Mouse (Mus musculus): Measurements from ENCODE around the gene Urb1. TPM values are rescaled to one million over a fixed set of nuclear protein-coding genes. Genes with fewer than 3 reads are reported as not detected.

Urb1 gene
- polyA plus RNA-seq, 1 experiment, result 6.0 TPM

- TF ChIP-seq CTCF (IDR thresholded peaks at IDR 0.05; ENCODE audit: extremely low read depth, insufficient read depth, insufficient read length, insufficient replicate concordance) (no peak), POLR2A (IDR thresholded peaks at IDR 0.05; ENCODE audit: low read depth, low read length) (no peak)
- Histone ChIP-seq H3K4me1 (ENCODE audit: control insufficient read depth, insufficient read depth, insufficient read length) (no peaks in the 10 kb centered on the region), H3K4me3 (ENCODE audit: extremely low read depth, insufficient read depth, insufficient read length) (no peak overlapping the region), H3K36me3 (ENCODE audit: control insufficient read depth, insufficient read depth, low read length) (no peaks in the 10 kb centered on the region), H3K27ac (ENCODE audit: insufficient read depth, low read length) (no peak overlapping the region), H3K27me3 (ENCODE audit: control insufficient read depth, insufficient read depth, low read length) (no peaks in the 10 kb centered on the region)
- 42% methylated on average over 7 of the region's 7 CpGs for WGBS
- no peak for DNase-seq (ENCODE audit: low read depth in 1 of 2, low spot score in 2 of 2)
Observed at GRCm38 (mm10) chr16:90848697-90849096, 38.5 kb upstream of the Urb1 start.

- DNase-seq (ENCODE audit: low read depth in 1 of 2, low spot score in 2 of 2), result no peak
- TF ChIP-seq POLR2A (IDR thresholded peaks at IDR 0.05; ENCODE audit: low read depth, low read length) (no peak), CTCF (IDR thresholded peaks at IDR 0.05; ENCODE audit: extremely low read depth, insufficient read depth, insufficient read length, insufficient replicate concordance) (no peak)
- H3K4me3 ChIP-seq (ENCODE audit: extremely low read depth, insufficient read depth, insufficient read length), result no peak overlapping the region
- WGBS, result 87% methylated on average over 13 of the region's 13 CpGs
- H3K27ac ChIP-seq (ENCODE audit: insufficient read depth, low read length), result no peak overlapping the region
- no peaks in the 10 kb centered on the region for H3K4me1 ChIP-seq (ENCODE audit: control insufficient read depth, insufficient read depth, insufficient read length)
- no peaks in the 10 kb centered on the region for H3K27me3 ChIP-seq (ENCODE audit: control insufficient read depth, insufficient read depth, low read length)
- no peaks in the 10 kb centered on the region for H3K36me3 ChIP-seq (ENCODE audit: control insufficient read depth, insufficient read depth, low read length)
Observed at GRCm38 (mm10) chr16:90845591-90845990, 35.4 kb upstream of the Urb1 start.

- Histone ChIP-seq H3K4me3 (ENCODE audit: extremely low read depth, insufficient read depth, insufficient read length) (no peak overlapping the region), H3K27ac (ENCODE audit: insufficient read depth, low read length) (no peak overlapping the region), H3K4me1 (ENCODE audit: control insufficient read depth, insufficient read depth, insufficient read length) (no peaks in the 10 kb centered on the region), H3K36me3 (ENCODE audit: control insufficient read depth, insufficient read depth, low read length) (no peaks in the 10 kb centered on the region), H3K27me3 (ENCODE audit: control insufficient read depth, insufficient read depth, low read length) (no peaks in the 10 kb centered on the region)
- TF ChIP-seq POLR2A (IDR thresholded peaks at IDR 0.05; ENCODE audit: low read depth, low read length), result no peak
- TF ChIP-seq CTCF (IDR thresholded peaks at IDR 0.05; ENCODE audit: extremely low read depth, insufficient read depth, insufficient read length, insufficient replicate concordance), result no peak
- DNase-seq (ENCODE audit: low read depth in 1 of 2, low spot score in 2 of 2), result no peak
- WGBS, result 72% methylated on average over 6 of the region's 6 CpGs
Observed at GRCm38 (mm10) chr16:90845038-90845437, 34.8 kb upstream of the Urb1 start.

- DNase-seq (ENCODE audit: low read depth in 1 of 2, low spot score in 2 of 2), result no peak
- TF ChIP-seq POLR2A (IDR thresholded peaks at IDR 0.05; ENCODE audit: low read depth, low read length) (no peak), CTCF (IDR thresholded peaks at IDR 0.05; ENCODE audit: extremely low read depth, insufficient read depth, insufficient read length, insufficient replicate concordance) (no peak)
- H3K27me3 ChIP-seq (ENCODE audit: control insufficient read depth, insufficient read depth, low read length), result no peaks in the 10 kb centered on the region
- no peak overlapping the region for H3K4me3 ChIP-seq (ENCODE audit: extremely low read depth, insufficient read depth, insufficient read length)
- 87% methylated on average over 9 of the region's 9 CpGs for WGBS
- no peaks in the 10 kb centered on the region for H3K4me1 ChIP-seq (ENCODE audit: control insufficient read depth, insufficient read depth, insufficient read length)
- no peaks in the 10 kb centered on the region for H3K36me3 ChIP-seq (ENCODE audit: control insufficient read depth, insufficient read depth, low read length)
- H3K27ac ChIP-seq (ENCODE audit: insufficient read depth, low read length), result no peak overlapping the region
Observed at GRCm38 (mm10) chr16:90842164-90842563, 32.0 kb upstream of the Urb1 start.

GRCm38 (mm10) chr16:90837431-90837830 is 27.2 kb upstream of the Urb1 start:
- H3K4me1 ChIP-seq (ENCODE audit: control insufficient read depth, insufficient read depth, insufficient read length), result no peaks in the 10 kb centered on the region
- no peak overlapping the region for H3K4me3 ChIP-seq (ENCODE audit: extremely low read depth, insufficient read depth, insufficient read length)
- 61% methylated on average over 8 of the region's 8 CpGs for WGBS
- no peaks in the 10 kb centered on the region for H3K36me3 ChIP-seq (ENCODE audit: control insufficient read depth, insufficient read depth, low read length)
- TF ChIP-seq POLR2A (IDR thresholded peaks at IDR 0.05; ENCODE audit: low read depth, low read length) (no peak), CTCF (IDR thresholded peaks at IDR 0.05; ENCODE audit: extremely low read depth, insufficient read depth, insufficient read length, insufficient replicate concordance) (no peak)
- no peak for DNase-seq (ENCODE audit: low read depth in 1 of 2, low spot score in 2 of 2)
- H3K27ac ChIP-seq (ENCODE audit: insufficient read depth, low read length), result no peak overlapping the region
- no peaks in the 10 kb centered on the region; the same call in 1 of the 2 replicates for H3K27me3 ChIP-seq (ENCODE audit: control insufficient read depth, insufficient read depth, low read length)

GRCm38 (mm10) chr16:90833041-90833791 is 23.0 kb upstream of the Urb1 start:
- DNase-seq (ENCODE audit: low read depth in 1 of 2, low spot score in 2 of 2), result no peak
- no peak for TF ChIP-seq POLR2A (IDR thresholded peaks at IDR 0.05; ENCODE audit: low read depth, low read length)
- TF ChIP-seq CTCF (IDR thresholded peaks at IDR 0.05; ENCODE audit: extremely low read depth, insufficient read depth, insufficient read length, insufficient replicate concordance), result no peak
- Histone ChIP-seq H3K27me3 (ENCODE audit: control insufficient read depth, insufficient read depth, low read length) (peaks cover 19% of the 10 kb centered on the region), H3K4me1 (ENCODE audit: control insufficient read depth, insufficient read depth, insufficient read length) (no peaks in the 10 kb centered on the region; the same call in 1 of the 2 replicates), H3K4me3 (ENCODE audit: extremely low read depth, insufficient read depth, insufficient read length) (no peak overlapping the region), H3K27ac (ENCODE audit: insufficient read depth, low read length) (no peak overlapping the region), H3K36me3 (ENCODE audit: control insufficient read depth, insufficient read depth, low read length) (no peaks in the 10 kb centered on the region)
- 55% methylated on average over 9 of the region's 9 CpGs for WGBS

GRCm38 (mm10) chr16:90832495-90832894 is 22.3 kb upstream of the Urb1 start:
- DNase-seq (ENCODE audit: low read depth in 1 of 2, low spot score in 2 of 2), result no peak
- WGBS, result 41% methylated on average over 6 of the region's 6 CpGs
- TF ChIP-seq CTCF (IDR thresholded peaks at IDR 0.05; ENCODE audit: extremely low read depth, insufficient read depth, insufficient read length, insufficient replicate concordance) (no peak), POLR2A (IDR thresholded peaks at IDR 0.05; ENCODE audit: low read depth, low read length) (no peak)
- H3K27me3 ChIP-seq (ENCODE audit: control insufficient read depth, insufficient read depth, low read length), result peaks cover 19% of the 10 kb centered on the region
- no peak overlapping the region for H3K27ac ChIP-seq (ENCODE audit: insufficient read depth, low read length)
- no peaks in the 10 kb centered on the region for H3K36me3 ChIP-seq (ENCODE audit: control insufficient read depth, insufficient read depth, low read length)
- no peaks in the 10 kb centered on the region; the same call in 1 of the 2 replicates for H3K4me1 ChIP-seq (ENCODE audit: control insufficient read depth, insufficient read depth, insufficient read length)
- H3K4me3 ChIP-seq (ENCODE audit: extremely low read depth, insufficient read depth, insufficient read length), result no peak overlapping the region
